Mouse (Mus musculus) lung, postnatal 0 days (tissue): ENCODE results near the gene Sft2d1. TPM values are rescaled to one million over a fixed set of nuclear protein-coding genes. Genes with fewer than 3 reads are reported as not detected.

ENCODE experiments used
- ATAC-seq: fragments of 200-750 bp; cut with Nextera tagmentation; 2 replicates; pipeline ENCODE4 v1.8.0; 2017; ENCODE audit warnings: moderate library complexity
- DNase-seq: peaks from one replicate; pipeline ENCODE4 v3.0.0-alpha.2; 2016; ENCODE audit warnings: low spot score
- H3K27ac ChIP-seq: fragments of 300-500 bp; sonication (generic); 2 replicates; pipeline ENCODE4 v1.5.1; 2014; ENCODE audit warnings: antibody characterized with exemption, mild to moderate bottlenecking, low read length, mixed read lengths
- H3K27me3 ChIP-seq: fragments of 300-500 bp; sonication (generic); replicated peaks from 2 replicates; pipeline ENCODE4 v1.6.1; 2014; ENCODE audit warnings: low read length, mixed read lengths; ENCODE audit not compliant: insufficient read depth
- H3K36me3 ChIP-seq: fragments of 300-500 bp; sonication (generic); 2 replicates; pipeline ENCODE4 v1.6.1; 2014; ENCODE audit warnings: low read length, mixed read lengths; ENCODE audit not compliant: insufficient read depth
- H3K4me1 ChIP-seq: fragments of 300-500 bp; sonication (generic); 2 replicates; pipeline ENCODE4 v1.6.1; 2014; ENCODE audit warnings: antibody characterized with exemption, low read depth, low read length, mixed read lengths; ENCODE audit not compliant: insufficient read depth
- H3K4me2 ChIP-seq: fragments of 300-500 bp; sonication (generic); replicated peaks from 2 replicates; pipeline ENCODE4 v1.6.1; 2014; ENCODE audit warnings: low read depth, mild to moderate bottlenecking, low read length, moderate library complexity, mixed read lengths
- H3K4me3 ChIP-seq: fragments of 300-500 bp; sonication (generic); 2 replicates; pipeline ENCODE4 v1.5.1; 2014; ENCODE audit warnings: low read depth, low read length
- H3K9ac ChIP-seq: fragments of 300-500 bp; sonication (generic); replicated peaks from 2 replicates; pipeline ENCODE4 v1.6.1; 2014; ENCODE audit warnings: low read depth, mild to moderate bottlenecking
- H3K9me3 ChIP-seq: fragments of 300-500 bp; sonication (generic); 2 replicates; pipeline ENCODE4 v1.6.1; 2016; ENCODE audit warnings: low read length, mixed read lengths
- CTCF ChIP-seq: IDR thresholded peaks from 2 replicates; pipeline ENCODE4 v1.5.1; 2016; ENCODE audit warnings: antibody characterized with exemption, mild to moderate bottlenecking
- EP300 ChIP-seq: IDR thresholded peaks from 2 replicates; pipeline ENCODE4 v1.6.1; 2016; ENCODE audit warnings: antibody characterized with exemption, mild to moderate bottlenecking, control low read depth
- WGBS: fragments of 180-500 bp; shearing (Covaris S2); extraction: QIAGEN DNeasy Blood & Tissue Kit; methylation state at CpG from one replicate; pipeline ENCODE4 v1.1.7; 2014; 5-methylcytosine and 5-hydroxymethylcytosine counted together
- polyA plus RNA-seq: library from polyadenylated mRNA; unstranded; fragments of >200 nt; fragmentation: Nextera tagmentation; extraction: Ambion mirVana; gene quantifications from 2 replicates; pipeline ENCODE4 v1.2.1, GENCODE M21; 2015

Gene Sft2d1
- polyA plus RNA-seq, 1 experiment from 2014 or later = 115 TPM

GRCm38 (mm10) chr17:8286987-8287386, 23.9 kb upstream of the Sft2d1 start:
- no peak overlapping the region for H3K4me2 ChIP-seq
- H3K36me3 ChIP-seq = no peaks in the 10 kb centered on the region
- TF ChIP-seq CTCF (no peak), EP300 (no peak)
- WGBS = 93% methylated on average over 4 of the region's 4 CpGs
- peaks cover 8% of the 10 kb centered on the region; the same call in 1 of the 2 replicates for H3K4me1 ChIP-seq
- ATAC-seq (no peak), DNase-seq (no peak)
- H3K9me3 ChIP-seq = no peaks in the 10 kb centered on the region
- H3K4me3 ChIP-seq = no peak overlapping the region
- no peak overlapping the region for H3K9ac ChIP-seq
- H3K27me3 ChIP-seq = no peaks in the 10 kb centered on the region
- no peak overlapping the region for H3K27ac ChIP-seq

GRCm38 (mm10) chr17:8289993-8290679, 20.8 kb upstream of the Sft2d1 start:
- peaks cover under 1% of the 10 kb centered on the region; the same call in 1 of the 2 replicates for H3K4me1 ChIP-seq
- ATAC-seq = no peak
- 98% methylated on average over 3 of the region's 3 CpGs for WGBS
- no peak for DNase-seq
- no peak overlapping the region for H3K9ac ChIP-seq
- H3K9me3 ChIP-seq = no peaks in the 10 kb centered on the region
- no peaks in the 10 kb centered on the region for H3K27me3 ChIP-seq
- no peak overlapping the region for H3K4me2 ChIP-seq
- TF ChIP-seq CTCF = no peak
- no peak for TF ChIP-seq EP300
- no peak overlapping the region for H3K27ac ChIP-seq
- no peaks in the 10 kb centered on the region for H3K36me3 ChIP-seq
- no peak overlapping the region for H3K4me3 ChIP-seq

- no peaks in the 10 kb centered on the region for H3K36me3 ChIP-seq
- no peaks in the 10 kb centered on the region for H3K27me3 ChIP-seq
- H3K4me1 ChIP-seq = no peaks in the 10 kb centered on the region
- ATAC-seq (no peak), DNase-seq (no peak)
- no peak for TF ChIP-seq CTCF
- TF ChIP-seq EP300 = no peak
- no peak overlapping the region for H3K27ac ChIP-seq
- no peak overlapping the region for H3K4me3 ChIP-seq
- no peak overlapping the region for H3K4me2 ChIP-seq
- H3K9ac ChIP-seq = no peak overlapping the region
- no peaks in the 10 kb centered on the region for H3K9me3 ChIP-seq
These were observed 20.2 kb upstream of the Sft2d1 start for GRCm38 (mm10) chr17:8290736-8291135.

- no peak for ATAC-seq
- TF ChIP-seq CTCF (peak; percentile 37), EP300 (no peak)
- Histone ChIP-seq H3K4me3 (no peak overlapping the region), H3K4me1 (no peaks in the 10 kb centered on the region), H3K27ac (no peak overlapping the region), H3K9me3 (no peaks in the 10 kb centered on the region), H3K4me2 (no peak overlapping the region), H3K27me3 (no peaks in the 10 kb centered on the region), H3K9ac (no peak overlapping the region), H3K36me3 (peaks cover 6% of the 10 kb centered on the region; the same call in 1 of the 2 replicates)
- DNase-seq = no peak
These were observed 15.1 kb upstream of the Sft2d1 start for GRCm38 (mm10) chr17:8295825-8296224.

GRCm38 (mm10) chr17:8296313-8296844, 14.5 kb upstream of the Sft2d1 start:
- DNase-seq = no peak
- no peak overlapping the region for H3K4me2 ChIP-seq
- no peak for ATAC-seq
- no peaks in the 10 kb centered on the region for H3K27me3 ChIP-seq
- H3K27ac ChIP-seq = no peak overlapping the region
- peaks cover 6% of the 10 kb centered on the region; the same call in 1 of the 2 replicates for H3K36me3 ChIP-seq
- TF ChIP-seq EP300 (no peak), CTCF (no peak)
- no peak overlapping the region for H3K9ac ChIP-seq
- no peak overlapping the region for H3K4me3 ChIP-seq
- H3K4me1 ChIP-seq = no peaks in the 10 kb centered on the region
- no peaks in the 10 kb centered on the region for H3K9me3 ChIP-seq
- 79% methylated on average over 9 of the region's 9 CpGs for WGBS

- H3K4me2 ChIP-seq = no peak overlapping the region
- H3K27me3 ChIP-seq = no peaks in the 10 kb centered on the region
- TF ChIP-seq CTCF (no peak), EP300 (no peak)
- H3K4me1 ChIP-seq = no peaks in the 10 kb centered on the region
- H3K9ac ChIP-seq = no peak overlapping the region
- no peak for ATAC-seq
- no peak overlapping the region for H3K27ac ChIP-seq
- DNase-seq = no peak
- no peak overlapping the region for H3K4me3 ChIP-seq
- no peaks in the 10 kb centered on the region for H3K9me3 ChIP-seq
- WGBS = 81% methylated on average over 5 of the region's 5 CpGs
- H3K36me3 ChIP-seq = peaks cover 6% of the 10 kb centered on the region; the same call in 1 of the 2 replicates
These were observed 13.2 kb upstream of the Sft2d1 start for GRCm38 (mm10) chr17:8297746-8298145.
